Mouse (Mus musculus): ENCODE data around the gene Slc9a8. TPM values are rescaled to one million over a fixed set of nuclear protein-coding genes. Genes with fewer than 3 reads are reported as not detected.

Gene Slc9a8
- polyA plus RNA-seq, 1 experiment from 2014 or later = 21.8 TPM

- Histone ChIP-seq H3K4me2 (replicated peaks; ENCODE audit: low read depth, low read length) (no peak overlapping the region), H3K27me3 (ENCODE audit: control insufficient read depth, insufficient read depth, low read length) (no peaks in the 10 kb centered on the region), H3K4me1 (replicated peaks; ENCODE audit: control insufficient read depth, insufficient read depth, low read length) (no peaks in the 10 kb centered on the region), H3K36me3 (ENCODE audit: control insufficient read depth, insufficient read depth, low read length) (no peaks in the 10 kb centered on the region), H3K9ac (ENCODE audit: low read depth, low read length) (no peak overlapping the region), H3K27ac (ENCODE audit: low read depth, low read length) (no peak overlapping the region), H3K9me3 (ENCODE audit: control insufficient read depth, low read length) (no peaks in the 10 kb centered on the region), H3K4me3 (ENCODE audit: low read depth, low read length) (no peak overlapping the region)
- WGBS = 94% methylated on average over 6 of the region's 6 CpGs
- ATAC-seq (ENCODE audit: low FRiP score) (no peak), DNase-seq (ENCODE audit: low spot score) (no peak)
Measured at GRCm38 (mm10) chr2:167434570-167434969, 13.1 kb downstream of the Slc9a8 start.

GRCm38 (mm10) chr2:167435631-167436030 is 14.1 kb downstream of the Slc9a8 start:
- Histone ChIP-seq H3K36me3 (ENCODE audit: control insufficient read depth, insufficient read depth, low read length) (no peaks in the 10 kb centered on the region), H3K27me3 (ENCODE audit: control insufficient read depth, insufficient read depth, low read length) (no peaks in the 10 kb centered on the region), H3K9ac (ENCODE audit: low read depth, low read length) (no peak overlapping the region), H3K9me3 (ENCODE audit: control insufficient read depth, low read length) (no peaks in the 10 kb centered on the region), H3K4me2 (replicated peaks; ENCODE audit: low read depth, low read length) (no peak overlapping the region), H3K4me3 (ENCODE audit: low read depth, low read length) (no peak overlapping the region), H3K27ac (ENCODE audit: low read depth, low read length) (no peak overlapping the region), H3K4me1 (replicated peaks; ENCODE audit: control insufficient read depth, insufficient read depth, low read length) (no peaks in the 10 kb centered on the region)
- ATAC-seq (ENCODE audit: low FRiP score) (no peak), DNase-seq (ENCODE audit: low spot score) (no peak)
- WGBS = 94% methylated on average over 2 of the region's 2 CpGs

- no peak for DNase-seq (ENCODE audit: low spot score)
- Histone ChIP-seq H3K4me3 (ENCODE audit: low read depth, low read length) (no peak overlapping the region), H3K36me3 (ENCODE audit: control insufficient read depth, insufficient read depth, low read length) (no peaks in the 10 kb centered on the region), H3K9me3 (ENCODE audit: control insufficient read depth, low read length) (no peaks in the 10 kb centered on the region), H3K27ac (ENCODE audit: low read depth, low read length) (no peak overlapping the region), H3K4me2 (replicated peaks; ENCODE audit: low read depth, low read length) (no peak overlapping the region), H3K4me1 (replicated peaks; ENCODE audit: control insufficient read depth, insufficient read depth, low read length) (no peaks in the 10 kb centered on the region), H3K27me3 (ENCODE audit: control insufficient read depth, insufficient read depth, low read length) (no peaks in the 10 kb centered on the region), H3K9ac (ENCODE audit: low read depth, low read length) (no peak overlapping the region)
- 95% methylated on average over 5 of the region's 5 CpGs for WGBS
- no peak for ATAC-seq (ENCODE audit: low FRiP score)
Measured at GRCm38 (mm10) chr2:167436371-167436770, 14.9 kb downstream of the Slc9a8 start.

GRCm38 (mm10) chr2:167439422-167439821 is 17.9 kb downstream of the Slc9a8 start:
- no peak overlapping the region for H3K9ac ChIP-seq (ENCODE audit: low read depth, low read length)
- ATAC-seq (ENCODE audit: low FRiP score) = no peak
- no peak overlapping the region for H3K4me3 ChIP-seq (ENCODE audit: low read depth, low read length)
- no peaks in the 10 kb centered on the region for H3K4me1 ChIP-seq (replicated peaks; ENCODE audit: control insufficient read depth, insufficient read depth, low read length)
- no peak overlapping the region for H3K27ac ChIP-seq (ENCODE audit: low read depth, low read length)
- H3K36me3 ChIP-seq (ENCODE audit: control insufficient read depth, insufficient read depth, low read length) = 0 out of 2 replicates have a peak, but pooled peaks cover 3% of the 10 kb centered on the region
- no peaks in the 10 kb centered on the region for H3K27me3 ChIP-seq (ENCODE audit: control insufficient read depth, insufficient read depth, low read length)
- H3K4me2 ChIP-seq (replicated peaks; ENCODE audit: low read depth, low read length) = no peak overlapping the region
- H3K9me3 ChIP-seq (ENCODE audit: control insufficient read depth, low read length) = no peaks in the 10 kb centered on the region
- no peak for DNase-seq (ENCODE audit: low spot score)
- WGBS = 97% methylated on average over 3 of the region's 3 CpGs

GRCm38 (mm10) chr2:167443411-167444193 is 22.1 kb downstream of the Slc9a8 start:
- Histone ChIP-seq H3K4me3 (ENCODE audit: low read depth, low read length) (no peak overlapping the region), H3K36me3 (ENCODE audit: control insufficient read depth, insufficient read depth, low read length) (peaks cover 3% of the 10 kb centered on the region; the same call in 1 of the 2 replicates), H3K9ac (ENCODE audit: low read depth, low read length) (no peak overlapping the region), H3K4me2 (replicated peaks; ENCODE audit: low read depth, low read length) (no peak overlapping the region), H3K27ac (ENCODE audit: low read depth, low read length) (no peak overlapping the region), H3K4me1 (replicated peaks; ENCODE audit: control insufficient read depth, insufficient read depth, low read length) (no peaks in the 10 kb centered on the region), H3K9me3 (ENCODE audit: control insufficient read depth, low read length) (no peaks in the 10 kb centered on the region), H3K27me3 (ENCODE audit: control insufficient read depth, insufficient read depth, low read length) (no peaks in the 10 kb centered on the region)
- no peak for DNase-seq (ENCODE audit: low spot score)
- ATAC-seq (ENCODE audit: low FRiP score) = no peak
- WGBS = 94% methylated on average over 4 of the region's 4 CpGs

- no peaks in the 10 kb centered on the region for H3K4me1 ChIP-seq (replicated peaks; ENCODE audit: control insufficient read depth, insufficient read depth, low read length)
- WGBS = 89% methylated on average over 20 of the region's 20 CpGs
- no peak overlapping the region for H3K27ac ChIP-seq (ENCODE audit: low read depth, low read length)
- no peaks in the 10 kb centered on the region for H3K9me3 ChIP-seq (ENCODE audit: control insufficient read depth, low read length)
- H3K4me3 ChIP-seq (ENCODE audit: low read depth, low read length) = no peak overlapping the region
- no peaks in the 10 kb centered on the region for H3K27me3 ChIP-seq (ENCODE audit: control insufficient read depth, insufficient read depth, low read length)
- ATAC-seq (ENCODE audit: low FRiP score) (no peak), DNase-seq (ENCODE audit: low spot score) (no peak)
- no peak overlapping the region for H3K4me2 ChIP-seq (replicated peaks; ENCODE audit: low read depth, low read length)
- no peak overlapping the region for H3K9ac ChIP-seq (ENCODE audit: low read depth, low read length)
- H3K36me3 ChIP-seq (ENCODE audit: control insufficient read depth, insufficient read depth, low read length) = peaks cover 6% of the 10 kb centered on the region
Measured at GRCm38 (mm10) chr2:167445911-167446780, 24.6 kb downstream of the Slc9a8 start.

GRCm38 (mm10) chr2:167447207-167447606 is 25.7 kb downstream of the Slc9a8 start:
- H3K27me3 ChIP-seq (ENCODE audit: control insufficient read depth, insufficient read depth, low read length) = no peaks in the 10 kb centered on the region
- H3K4me2 ChIP-seq (replicated peaks; ENCODE audit: low read depth, low read length) = no peak overlapping the region
- WGBS = 88% methylated on average over 7 of the region's 7 CpGs
- H3K36me3 ChIP-seq (ENCODE audit: control insufficient read depth, insufficient read depth, low read length) = peaks cover 7% of the 10 kb centered on the region
- H3K4me1 ChIP-seq (replicated peaks; ENCODE audit: control insufficient read depth, insufficient read depth, low read length) = no peaks in the 10 kb centered on the region
- H3K27ac ChIP-seq (ENCODE audit: low read depth, low read length) = no peak overlapping the region
- no peak for ATAC-seq (ENCODE audit: low FRiP score)
- H3K4me3 ChIP-seq (ENCODE audit: low read depth, low read length) = no peak overlapping the region
- H3K9ac ChIP-seq (ENCODE audit: low read depth, low read length) = no peak overlapping the region
- DNase-seq (ENCODE audit: low spot score) = no peak
- H3K9me3 ChIP-seq (ENCODE audit: control insufficient read depth, low read length) = no peaks in the 10 kb centered on the region

- Histone ChIP-seq H3K27ac (ENCODE audit: low read depth, low read length) (no peak overlapping the region), H3K9me3 (ENCODE audit: control insufficient read depth, low read length) (no peaks in the 10 kb centered on the region), H3K9ac (ENCODE audit: low read depth, low read length) (no peak overlapping the region), H3K4me1 (replicated peaks; ENCODE audit: control insufficient read depth, insufficient read depth, low read length) (no peaks in the 10 kb centered on the region), H3K27me3 (ENCODE audit: control insufficient read depth, insufficient read depth, low read length) (no peaks in the 10 kb centered on the region), H3K4me3 (ENCODE audit: low read depth, low read length) (no peak overlapping the region), H3K36me3 (ENCODE audit: control insufficient read depth, insufficient read depth, low read length) (peaks cover 7% of the 10 kb centered on the region), H3K4me2 (replicated peaks; ENCODE audit: low read depth, low read length) (no peak overlapping the region)
- DNase-seq (ENCODE audit: low spot score) = no peak
- 94% methylated on average over 8 of the region's 8 CpGs for WGBS
- ATAC-seq (ENCODE audit: low FRiP score) = no peak
Measured at GRCm38 (mm10) chr2:167447629-167448028, 26.1 kb downstream of the Slc9a8 start.
